Mouse (Mus musculus): ENCODE measurements around the gene Nfia.
A peak's percentile ranks its signal among the peaks of the same experiment; 100 is the strongest.

DNA sequence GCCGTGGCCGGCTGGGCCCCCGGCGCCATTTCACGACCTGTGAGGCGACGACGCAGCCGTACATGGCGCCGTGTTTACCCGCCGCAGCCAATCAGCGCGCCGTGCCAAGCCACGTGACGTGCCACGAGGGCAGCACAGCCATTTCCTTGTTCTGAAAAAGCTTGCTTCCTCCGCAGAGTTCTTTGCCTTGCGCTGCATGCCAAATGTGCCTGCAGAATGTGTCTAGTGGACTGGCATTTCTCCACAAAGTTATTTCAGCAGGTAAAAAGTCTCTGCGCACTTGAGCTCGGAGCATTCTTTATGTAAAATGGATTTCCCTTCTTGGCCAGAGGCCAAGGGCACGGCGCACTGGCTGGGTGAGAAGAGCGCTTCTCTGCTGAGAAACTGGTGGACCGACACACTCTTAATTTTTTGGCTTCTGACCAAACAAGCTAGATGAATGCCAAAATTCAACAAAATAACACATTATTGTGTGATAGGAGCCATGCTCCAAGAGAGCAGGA lies 96.5 kb downstream of the Nfia start:
- TF ChIP-seq CTCF (IDR thresholded peaks at IDR 0.05; ENCODE audit: insufficient read depth, low read length), result no peak
- TF ChIP-seq POLR2A (IDR thresholded peaks at IDR 0.05; ENCODE audit: borderline replicate concordance, extremely low read depth, low read depth, low read length), result peak; percentile 78; the same call in 1 of the 2 replicates

All from lung, adult 2 months (tissue).